Mouse (Mus musculus) cortical plate, adult 2 months (tissue): ENCODE data around the gene Psmc5.
A peak's percentile ranks its signal among the peaks of the same experiment; 100 is the strongest.

Experiments used
- CTCF ChIP-seq: fragments of 200-500 bp; IDR thresholded peaks from 2 replicates; pipeline ENCODE4 v1.5.1; 2011; ENCODE audit warnings: mild to moderate bottlenecking, control low read depth, low read length; ENCODE audit not compliant: insufficient read depth; ENCODE audit errors: extremely low read depth
- POLR2A ChIP-seq: fragments of 200-500 bp; IDR thresholded peaks from 2 replicates; pipeline ENCODE4 v1.6.1; 2011; ENCODE audit warnings: mild to moderate bottlenecking, low read length, control low read depth; ENCODE audit not compliant: insufficient read depth; ENCODE audit errors: extremely low read depth

GRCm38 (mm10) chr11:106272644-106273310, 16.8 kb downstream of the Psmc5 start, which contains the start of gene Smarcd2:
- TF ChIP-seq CTCF, result no peak
- TF ChIP-seq POLR2A, result peak; percentile 63
